Mouse (Mus musculus) thymus, postnatal 36 days (tissue): ENCODE measurements around the gene Tph1.
A peak's percentile ranks its signal among the peaks of the same experiment; 100 is the strongest.

Source experiments
- DNase-seq, 2 experiments: peaks; one replicate each; pipeline ENCODE4 v3.0.0; 2022; ENCODE audit warnings: mixed read lengths in 2 of 2

The Tph1 gene

DNA sequence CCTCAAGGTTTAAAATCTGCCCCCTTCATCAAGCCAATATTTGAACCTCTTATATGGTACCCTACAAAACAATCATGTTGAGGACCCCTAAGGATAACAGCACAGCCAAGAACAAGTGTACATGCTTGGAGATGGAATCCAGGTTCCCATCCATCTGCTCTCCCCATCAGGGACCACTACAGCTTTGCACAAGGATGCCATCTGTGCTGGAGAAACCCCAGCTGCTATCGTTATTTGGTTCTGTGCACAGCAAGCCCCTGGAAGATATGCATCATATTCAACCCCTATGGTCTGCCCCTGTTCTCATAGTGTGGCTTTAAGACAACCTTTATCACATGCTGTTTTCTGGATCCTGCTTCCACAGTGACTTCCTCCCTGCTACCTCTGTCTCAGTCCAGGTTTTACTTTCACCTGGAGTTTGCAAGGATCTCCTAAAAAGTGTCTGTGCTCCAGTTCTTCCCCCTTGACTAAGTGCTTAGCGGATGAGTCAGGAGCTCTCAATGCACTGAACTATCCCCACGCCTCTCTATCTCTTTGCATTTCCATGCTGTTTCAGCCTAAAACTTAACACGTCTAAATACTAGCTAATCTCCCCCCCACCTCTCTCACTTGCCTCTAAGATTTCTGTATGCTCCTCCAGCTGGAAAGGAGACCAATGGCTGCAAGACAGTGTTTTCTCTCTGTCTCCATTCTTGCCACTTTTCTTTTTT lies 23.8 kb downstream of the Tph1 start:
- DNase-seq = no peak

DNA sequence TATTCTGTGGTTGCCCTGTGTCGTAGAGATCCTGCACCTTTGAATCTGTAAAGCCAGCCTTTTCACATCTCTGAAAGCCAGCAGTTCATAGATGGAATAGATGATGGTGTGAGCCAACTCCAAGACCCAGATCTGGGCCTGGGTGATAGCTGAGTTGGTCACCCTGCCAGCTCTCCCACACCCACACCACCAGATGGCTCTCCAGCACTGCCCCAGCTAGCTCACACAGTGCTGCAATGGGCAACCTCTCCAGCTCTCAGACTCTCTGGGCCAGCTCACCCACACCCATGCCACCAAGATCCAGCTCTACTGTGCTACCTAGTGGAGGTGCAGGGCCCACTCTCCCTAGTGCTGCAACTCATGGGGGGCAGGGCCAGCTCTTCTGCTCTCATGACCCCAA lies 29.2 kb downstream of the Tph1 start:
- DNase-seq = no peak

- DNase-seq = no peak
These were observed 32.3 kb downstream of the Tph1 start for GRCm38 (mm10) chr7:46640062-46640461.

DNA sequence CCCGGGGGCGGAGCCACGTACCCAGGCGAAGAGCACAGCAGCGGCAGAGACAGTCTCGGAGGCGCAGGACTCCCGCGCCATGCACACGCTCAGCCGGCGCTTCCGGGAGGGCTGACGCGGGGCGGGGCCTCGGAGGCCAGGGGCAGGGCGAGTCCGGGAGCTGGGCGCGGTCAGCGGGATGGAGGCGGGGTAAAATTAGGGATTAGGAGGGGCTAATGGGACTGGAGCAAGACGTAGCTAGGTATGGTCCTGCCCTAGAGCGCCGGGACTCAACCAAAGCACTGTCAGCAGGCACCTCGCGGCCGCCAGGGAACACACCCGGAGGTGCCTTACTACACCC lies 32.7 kb downstream of the Tph1 start, which contains the start of gene Sergef:
TSS of gene Sergef (minus strand) at position 116 of the 340 bp plus-strand sequence.
- peak; percentile 88 to 91 for DNase-seq

DNA sequence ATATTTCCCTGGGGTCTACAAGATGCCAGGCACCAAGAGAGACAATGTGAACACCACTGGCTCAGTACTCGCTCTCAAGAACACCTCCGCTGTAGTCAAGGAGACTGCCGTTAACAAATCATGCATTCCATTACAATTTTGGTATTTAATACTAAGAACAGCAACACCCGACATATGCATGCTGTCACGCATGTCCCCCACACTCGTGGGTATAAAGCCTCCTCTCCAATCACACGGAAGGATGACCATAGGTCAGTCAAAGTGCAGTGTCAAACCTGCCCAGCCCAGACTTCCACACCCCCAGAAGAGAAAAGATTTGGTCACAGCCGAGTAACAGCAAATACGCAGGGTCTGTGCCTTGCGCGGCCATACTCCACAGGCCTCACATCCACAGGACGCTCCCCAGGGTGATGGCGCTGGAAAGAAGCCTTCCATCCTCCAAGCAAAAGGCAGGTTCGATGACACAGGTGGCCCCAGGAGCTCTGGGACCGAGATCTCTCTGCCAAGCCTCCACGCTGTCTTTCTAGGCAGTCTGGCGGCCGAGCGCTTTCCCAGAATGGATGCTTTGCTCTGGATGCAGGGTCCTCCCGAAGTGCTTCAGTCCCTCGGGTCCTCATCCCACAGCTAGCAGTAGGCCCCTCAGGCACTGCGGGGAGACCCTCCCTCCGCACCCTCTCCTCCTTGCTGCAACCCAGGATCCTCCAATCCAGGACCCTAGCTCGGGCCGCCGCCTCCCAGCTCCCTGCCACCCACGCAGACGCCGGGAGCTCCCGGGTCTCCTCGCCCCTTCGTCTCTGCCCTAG lies 33.2 kb downstream of the Tph1 start:
- no peak for DNase-seq

GRCm38 (mm10) chr7:46628375-46628975 lies 43.9 kb downstream of the Tph1 start:
- DNase-seq = no peak

DNA sequence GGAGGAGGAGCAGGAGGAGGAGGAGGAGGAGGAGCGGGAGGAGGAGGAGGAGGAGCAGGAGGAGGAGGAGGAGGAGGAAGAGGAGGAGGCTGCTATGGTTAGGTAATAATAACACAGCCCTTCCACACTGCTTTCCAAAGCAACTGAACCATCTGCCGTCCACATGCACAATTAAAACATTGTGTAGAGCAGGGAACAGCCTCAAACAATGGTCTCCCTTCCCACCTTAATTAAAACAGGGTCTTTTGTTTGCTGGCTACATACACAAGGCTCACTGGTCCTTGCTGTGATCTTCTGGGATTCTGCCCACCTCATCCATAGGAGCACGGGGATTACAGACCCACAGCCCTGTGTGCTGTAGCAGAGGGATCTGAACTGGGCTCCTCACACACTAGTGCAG lies 48.4 kb downstream of the Tph1 start:
- DNase-seq = no peak

DNA sequence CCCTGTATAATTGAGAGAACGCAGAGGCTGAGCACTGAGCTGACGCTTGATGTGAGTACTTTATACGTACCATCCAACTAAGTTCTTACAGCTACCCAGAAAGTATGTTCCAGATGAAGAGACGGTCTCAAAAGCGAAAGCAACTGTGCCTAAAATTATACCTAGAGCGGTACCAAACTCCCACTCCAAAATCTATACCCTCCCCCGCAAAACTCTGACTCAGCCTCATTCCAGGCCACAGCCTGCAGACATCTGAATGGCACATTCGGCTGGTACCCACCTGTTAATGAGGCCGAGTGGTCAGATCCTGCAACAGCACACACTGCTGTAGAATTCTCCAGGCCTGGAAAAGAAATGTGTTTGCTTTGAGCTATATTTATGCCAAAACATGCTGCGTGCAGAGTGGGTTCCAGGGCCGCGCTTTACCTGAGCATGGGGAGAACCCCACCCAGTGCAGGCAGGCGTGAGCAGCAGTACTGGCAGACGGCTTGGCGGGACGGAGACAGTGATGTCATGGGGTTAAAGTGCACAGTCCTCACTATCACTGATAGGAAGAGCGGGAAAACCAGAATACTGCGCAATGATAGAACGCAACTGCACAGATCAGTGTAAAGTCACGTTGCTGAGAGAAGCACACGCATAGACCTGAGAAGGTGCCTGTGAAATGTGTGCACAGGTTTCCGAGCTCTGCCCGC lies 53.8 kb downstream of the Tph1 start:
- no peak for DNase-seq

- no peak for DNase-seq
These were observed 55.8 kb downstream of the Tph1 start for GRCm38 (mm10) chr7:46616429-46617005.

- no peak for DNase-seq
These were observed 56.9 kb downstream of the Tph1 start for GRCm38 (mm10) chr7:46615256-46615977.

DNA sequence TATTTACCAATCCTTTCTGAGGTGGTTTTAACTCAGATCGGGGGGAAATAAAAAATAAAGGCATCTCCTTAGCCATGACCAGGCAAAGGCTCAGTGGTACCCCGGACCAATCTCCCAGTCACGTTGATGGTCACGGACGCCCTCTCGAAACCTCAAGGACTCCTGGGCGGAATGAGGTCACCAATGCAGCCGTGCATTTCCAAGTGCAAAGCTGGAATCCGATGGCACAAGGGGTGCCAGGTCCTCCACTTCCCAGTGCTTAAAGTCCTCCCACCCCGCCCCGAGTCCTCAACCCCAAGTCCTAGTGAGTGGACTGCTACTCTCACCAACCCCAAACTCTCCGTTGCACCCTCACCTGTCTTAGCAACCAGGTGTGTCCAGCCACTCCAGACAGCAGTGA lies 58.1 kb downstream of the Tph1 start:
- DNase-seq = no peak

DNA sequence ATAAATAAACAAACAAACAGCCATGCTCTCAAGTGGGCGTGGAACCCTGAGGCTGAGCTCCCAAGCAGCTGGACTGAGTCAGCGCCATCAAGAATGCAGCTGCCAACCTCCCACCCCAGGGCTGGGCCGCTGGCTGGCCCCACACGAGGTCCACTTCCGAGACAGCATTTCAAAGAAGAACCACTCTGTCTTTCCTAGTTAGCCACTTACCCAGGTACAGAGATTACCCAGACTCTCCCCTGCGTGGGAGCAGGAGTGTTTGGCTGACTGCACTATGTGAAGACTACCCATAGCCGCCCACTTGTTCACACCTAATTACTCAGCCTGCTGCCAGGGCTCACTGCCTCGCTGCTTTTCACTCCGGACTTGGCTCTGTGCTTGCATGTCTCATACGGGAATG lies 59.2 kb downstream of the Tph1 start:
- DNase-seq = no peak

- DNase-seq = no peak
These were observed 59.9 kb downstream of the Tph1 start for GRCm38 (mm10) chr7:46612421-46612937.

- DNase-seq = no peak
These were observed 60.4 kb downstream of the Tph1 start for GRCm38 (mm10) chr7:46611970-46612369.

GRCm38 (mm10) chr7:46609317-46609716 lies 63.0 kb downstream of the Tph1 start:
- DNase-seq = no peak

DNA sequence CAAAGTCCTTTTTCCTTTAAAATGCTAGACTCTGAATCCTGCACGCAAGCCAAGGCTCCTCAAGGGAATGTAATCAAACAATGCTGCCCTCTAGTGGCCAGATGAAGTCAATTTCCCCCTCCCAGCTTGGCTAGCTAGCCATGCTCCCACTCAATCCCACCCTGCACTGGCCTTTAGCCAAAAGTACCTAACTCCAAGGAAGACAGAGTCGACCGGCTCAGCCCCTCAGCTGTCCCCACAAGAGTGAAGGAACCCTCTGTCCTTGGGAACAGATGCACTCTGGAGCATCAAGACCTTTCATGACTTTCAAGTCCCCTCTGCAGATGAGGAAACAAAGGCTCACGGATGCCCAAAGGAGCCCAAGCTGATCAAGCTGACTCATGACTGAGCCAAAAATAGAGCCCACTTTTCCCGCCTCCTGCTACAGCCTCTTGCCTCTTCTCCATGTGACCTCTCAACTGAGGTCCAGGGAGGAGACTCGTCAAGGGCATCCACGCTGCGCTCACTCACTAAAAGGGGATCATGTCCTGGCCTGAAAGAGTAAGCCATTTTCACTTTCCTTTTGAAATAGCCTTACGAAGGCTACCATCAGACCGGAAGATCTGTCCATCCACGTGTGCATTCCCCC lies 64.8 kb downstream of the Tph1 start:
- DNase-seq = peak; percentile 49 to 52

- peak; percentile 44 to 68 for DNase-seq
These were observed 65.3 kb downstream of the Tph1 start for GRCm38 (mm10) chr7:46607031-46607426.

GRCm38 (mm10) chr7:46606391-46607030 lies 65.8 kb downstream of the Tph1 start:
- peak; percentile 78 to 79 for DNase-seq

- DNase-seq = no peak
These were observed 69.3 kb downstream of the Tph1 start for GRCm38 (mm10) chr7:46603051-46603450.

DNA sequence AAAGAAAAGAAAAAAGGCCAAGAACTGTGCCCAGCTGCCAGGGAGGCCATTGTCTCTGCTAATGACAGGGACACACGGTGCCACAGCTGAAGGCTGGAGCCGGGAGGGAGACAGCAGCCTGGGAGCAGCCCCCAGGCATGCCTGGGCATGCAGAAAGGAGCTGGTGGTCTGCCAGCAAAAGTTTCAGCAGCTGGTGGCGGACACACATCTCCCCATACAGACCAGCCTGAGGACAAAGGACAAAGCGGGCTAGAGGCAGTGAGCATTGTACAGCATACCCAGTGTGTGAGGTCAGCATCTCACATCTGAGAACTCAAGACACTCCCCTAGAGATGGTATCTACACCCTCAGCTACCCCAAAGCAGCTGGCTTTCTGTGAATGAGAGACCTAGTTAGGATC lies 70.3 kb downstream of the Tph1 start:
- DNase-seq = no peak

- peak; percentile 23 to 37 for DNase-seq
These were observed 71.2 kb downstream of the Tph1 start for GRCm38 (mm10) chr7:46601097-46601496.
